Mouse (Mus musculus): ENCODE results near the gene Synj1. TPM values are rescaled to one million over a fixed set of nuclear protein-coding genes. Genes with fewer than 3 reads are reported as not detected.

Synj1 gene
- 15.8 and 16.6 TPM in 2 replicates for polyA plus RNA-seq (2015; fragmentation: Nextera tagmentation; extraction: Ambion mirVana)

- H3K4me3 ChIP-seq (ENCODE audit: low read depth, low read length): peak within 1 kb of the TSS; percentile 66
Observed at GRCm38 (mm10) chr16:91011021-91011683, at the start of gene Synj1. TSS of gene Synj1 (minus strand) at chr16:91011308.

GRCm38 (mm10) chr16:91057741-91058140 is 46.6 kb upstream of the Synj1 start:
- no peak for ATAC-seq
- H3K9me3 ChIP-seq (ENCODE audit: control insufficient read depth): no peaks in the 10 kb centered on the region
- H3K36me3 ChIP-seq (ENCODE audit: control insufficient read depth, insufficient read depth): no peaks in the 10 kb centered on the region
- H3K9ac ChIP-seq (ENCODE audit: low read depth, low read length): no peak overlapping the region
- peak overlapping the region; percentile 1; the same call in 1 of the 2 replicates for H3K27ac ChIP-seq (ENCODE audit: low read depth, low read length)
- H3K4me2 ChIP-seq (replicated peaks; ENCODE audit: low read depth): no peak overlapping the region
- H3K4me3 ChIP-seq (ENCODE audit: low read depth, low read length): no peak overlapping the region
- H3K4me1 ChIP-seq (replicated peaks; ENCODE audit: control insufficient read depth, insufficient read depth, low read length): 0 out of 2 replicates have a peak, but pooled peaks cover 8% of the 10 kb centered on the region
- 62% methylated on average over 6 of the region's 6 CpGs for WGBS
- no peak for TF ChIP-seq CTCF (IDR thresholded peaks at IDR 0.05; ENCODE audit: low read depth)
- H3K27me3 ChIP-seq (replicated peaks; ENCODE audit: control insufficient read depth, insufficient read depth, low read length): no peaks in the 10 kb centered on the region

More at GRCm38 (mm10) chr16:91011021-91011683, at the start of gene Synj1:
- Histone ChIP-seq H3K36me3 (ENCODE audit: control insufficient read depth, insufficient read depth) (peaks cover 19% of the 10 kb centered on the region), H3K27me3 (replicated peaks; ENCODE audit: control insufficient read depth, insufficient read depth, low read length) (no peaks in the 10 kb centered on the region), H3K9me3 (ENCODE audit: control insufficient read depth) (no peaks in the 10 kb centered on the region), H3K27ac (ENCODE audit: low read depth, low read length) (peak within 1 kb of the TSS; percentile 92), H3K9ac (ENCODE audit: low read depth, low read length) (peak within 1 kb of the TSS; percentile 97), H3K4me2 (replicated peaks; ENCODE audit: low read depth) (peak within 1 kb of the TSS; percentile 82), H3K4me1 (replicated peaks; ENCODE audit: control insufficient read depth, insufficient read depth, low read length) (0 out of 2 replicates have a peak, but pooled peaks cover 3% of the 10 kb centered on the region)
- TF ChIP-seq CTCF (IDR thresholded peaks at IDR 0.05; ENCODE audit: low read depth): peak; percentile 34; the same call in 1 of the 2 replicates
- WGBS: under 1% methylated on average over 52 of the region's 66 CpGs
- ATAC-seq: peak; percentile 97

GRCm38 (mm10) chr16:91057261-91057660 is 46.2 kb upstream of the Synj1 start:
- Histone ChIP-seq H3K4me1 (replicated peaks; ENCODE audit: control insufficient read depth, insufficient read depth, low read length) (0 out of 2 replicates have a peak, but pooled peaks cover 8% of the 10 kb centered on the region), H3K36me3 (ENCODE audit: control insufficient read depth, insufficient read depth) (no peaks in the 10 kb centered on the region), H3K27me3 (replicated peaks; ENCODE audit: control insufficient read depth, insufficient read depth, low read length) (no peaks in the 10 kb centered on the region), H3K4me3 (ENCODE audit: low read depth, low read length) (no peak overlapping the region), H3K9me3 (ENCODE audit: control insufficient read depth) (no peaks in the 10 kb centered on the region), H3K4me2 (replicated peaks; ENCODE audit: low read depth) (peak overlapping the region; percentile 46), H3K9ac (ENCODE audit: low read depth, low read length) (no peak overlapping the region), H3K27ac (ENCODE audit: low read depth, low read length) (peak overlapping the region; percentile 92)
- TF ChIP-seq CTCF (IDR thresholded peaks at IDR 0.05; ENCODE audit: low read depth): no peak
- no peak for ATAC-seq
- 62% methylated on average over 4 of the region's 4 CpGs for WGBS

- peak; percentile 92 for ATAC-seq
- Histone ChIP-seq H3K4me1 (replicated peaks; ENCODE audit: control insufficient read depth, insufficient read depth, low read length) (0 out of 2 replicates have a peak, but pooled peaks cover 8% of the 10 kb centered on the region), H3K9ac (ENCODE audit: low read depth, low read length) (peak overlapping the region; percentile 18), H3K27me3 (replicated peaks; ENCODE audit: control insufficient read depth, insufficient read depth, low read length) (no peaks in the 10 kb centered on the region), H3K27ac (ENCODE audit: low read depth, low read length) (peak overlapping the region; percentile 92), H3K4me3 (ENCODE audit: low read depth, low read length) (no peak overlapping the region), H3K4me2 (replicated peaks; ENCODE audit: low read depth) (peak overlapping the region; percentile 46), H3K36me3 (ENCODE audit: control insufficient read depth, insufficient read depth) (no peaks in the 10 kb centered on the region), H3K9me3 (ENCODE audit: control insufficient read depth) (no peaks in the 10 kb centered on the region)
- no peak for TF ChIP-seq CTCF (IDR thresholded peaks at IDR 0.05; ENCODE audit: low read depth)
- WGBS: 32% methylated on average over 16 of the region's 16 CpGs
Observed at GRCm38 (mm10) chr16:91056043-91056821, 45.1 kb upstream of the Synj1 start.

GRCm38 (mm10) chr16:91055150-91055549 is 44.0 kb upstream of the Synj1 start:
- peak overlapping the region; percentile 46 for H3K4me2 ChIP-seq (replicated peaks; ENCODE audit: low read depth)
- H3K27me3 ChIP-seq (replicated peaks; ENCODE audit: control insufficient read depth, insufficient read depth, low read length): no peaks in the 10 kb centered on the region
- no peak overlapping the region for H3K9ac ChIP-seq (ENCODE audit: low read depth, low read length)
- 0 out of 2 replicates have a peak overlapping the region, but pooled peaks have one; percentile 5 for H3K4me3 ChIP-seq (ENCODE audit: low read depth, low read length)
- H3K9me3 ChIP-seq (ENCODE audit: control insufficient read depth): no peaks in the 10 kb centered on the region
- 0 out of 2 replicates have a peak, but pooled peaks cover 8% of the 10 kb centered on the region for H3K4me1 ChIP-seq (replicated peaks; ENCODE audit: control insufficient read depth, insufficient read depth, low read length)
- 43% methylated on average over 5 of the region's 5 CpGs for WGBS
- peak; percentile 39 for ATAC-seq
- peak overlapping the region; percentile 92 for H3K27ac ChIP-seq (ENCODE audit: low read depth, low read length)
- no peaks in the 10 kb centered on the region for H3K36me3 ChIP-seq (ENCODE audit: control insufficient read depth, insufficient read depth)
- TF ChIP-seq CTCF (IDR thresholded peaks at IDR 0.05; ENCODE audit: low read depth): no peak

- no peak overlapping the region for H3K4me3 ChIP-seq (ENCODE audit: low read depth, low read length)
- 69% methylated on average over 8 of the region's 8 CpGs for WGBS
- TF ChIP-seq CTCF (IDR thresholded peaks at IDR 0.05; ENCODE audit: low read depth): no peak
- no peak overlapping the region for H3K4me2 ChIP-seq (replicated peaks; ENCODE audit: low read depth)
- no peaks in the 10 kb centered on the region for H3K36me3 ChIP-seq (ENCODE audit: control insufficient read depth, insufficient read depth)
- H3K9me3 ChIP-seq (ENCODE audit: control insufficient read depth): no peaks in the 10 kb centered on the region
- H3K27ac ChIP-seq (ENCODE audit: low read depth, low read length): no peak overlapping the region
- ATAC-seq: no peak
- H3K4me1 ChIP-seq (replicated peaks; ENCODE audit: control insufficient read depth, insufficient read depth, low read length): 0 out of 2 replicates have a peak, but pooled peaks cover 8% of the 10 kb centered on the region
- H3K9ac ChIP-seq (ENCODE audit: low read depth, low read length): no peak overlapping the region
- H3K27me3 ChIP-seq (replicated peaks; ENCODE audit: control insufficient read depth, insufficient read depth, low read length): no peaks in the 10 kb centered on the region
Observed at GRCm38 (mm10) chr16:91053599-91053998, 42.5 kb upstream of the Synj1 start.

Data from intestine, postnatal 0 days (tissue).